Mouse (Mus musculus) heart, postnatal 0 days (tissue): Measurements from ENCODE around the gene Commd1. TPM values are rescaled to one million over a fixed set of nuclear protein-coding genes. Genes with fewer than 3 reads are reported as not detected.

Experiments
- ATAC-seq: fragments of 200-750 bp; cut with Nextera tagmentation; 2 replicates; pipeline ENCODE4 v1.8.0; 2017; ENCODE audit warnings: low read depth, moderate number of reproducible peaks, moderate library complexity; ENCODE audit not compliant: insufficient read depth
- DNase-seq: peaks from one replicate; pipeline ENCODE4 v3.0.0-alpha.2; 2016; ENCODE audit warnings: low spot score
- H3K27ac ChIP-seq: fragments of 300-500 bp; sonication (generic); 2 replicates; pipeline ENCODE4 v1.5.1; 2014; ENCODE audit warnings: low read depth, mild to moderate bottlenecking
- H3K27me3 ChIP-seq: fragments of 300-500 bp; sonication (generic); 2 replicates; pipeline ENCODE4 v1.6.1; 2014; ENCODE audit warnings: low read length, mixed read lengths; ENCODE audit not compliant: control insufficient read depth, insufficient read depth
- H3K36me3 ChIP-seq: fragments of 300-500 bp; sonication (generic); replicated peaks from 2 replicates; pipeline ENCODE4 v1.6.1; 2014; ENCODE audit warnings: low read length, mixed read lengths; ENCODE audit not compliant: control insufficient read depth, insufficient read depth
- H3K4me1 ChIP-seq: fragments of 300-500 bp; sonication (generic); 2 replicates; pipeline ENCODE4 v1.6.1; 2014; ENCODE audit warnings: antibody characterized with exemption; ENCODE audit not compliant: control insufficient read depth, insufficient read depth
- H3K4me2 ChIP-seq: fragments of 300-500 bp; sonication (generic); 2 replicates; pipeline ENCODE4 v1.6.1; 2014; ENCODE audit warnings: low read depth, mild to moderate bottlenecking, low read length, moderate library complexity
- H3K4me3 ChIP-seq: fragments of 300-500 bp; sonication (generic); 2 replicates; pipeline ENCODE4 v1.5.1; 2014; ENCODE audit warnings: low read depth, low read length
- H3K9ac ChIP-seq: fragments of 300-500 bp; sonication (generic); replicated peaks from 2 replicates; pipeline ENCODE4 v1.6.1; 2014; ENCODE audit warnings: low read depth, low read length, mixed read lengths
- H3K9me3 ChIP-seq: fragments of 300-500 bp; sonication (generic); replicated peaks from 2 replicates; pipeline ENCODE4 v1.6.1; 2016; ENCODE audit warnings: low read length; ENCODE audit not compliant: control insufficient read depth
- CTCF ChIP-seq: IDR thresholded peaks from 2 replicates; pipeline ENCODE4 v1.5.1; 2016; ENCODE audit warnings: antibody characterized with exemption, control low read depth, low read depth
- EP300 ChIP-seq: IDR thresholded peaks from 2 replicates; pipeline ENCODE4 v1.6.1; 2016; ENCODE audit warnings: antibody characterized with exemption, low read depth
- WGBS: fragments of 180-500 bp; shearing (Covaris S2); extraction: QIAGEN DNeasy Blood & Tissue Kit; methylation state at CpG from one replicate; pipeline ENCODE4 v1.1.7; 2014; 5-methylcytosine and 5-hydroxymethylcytosine counted together
- polyA plus RNA-seq: library from polyadenylated mRNA; unstranded; fragments of >200 nt; fragmentation: Nextera tagmentation; extraction: Ambion mirVana; gene quantifications from 2 replicates; pipeline ENCODE4 v1.2.1, GENCODE M21; 2015
- total RNA-seq: library from RNA; depleted of rRNA; stranded (reverse); fragments of >200 nt; gene quantifications from 2 replicates; pipeline ENCODE4 v1.2.3, GENCODE M21; 2014; ENCODE audit warnings: low replicate concordance

Gene Commd1
- total and polyA plus RNA-seq, 2 experiments from 2014 or later, result 43.5 to 376 TPM

GRCm38 (mm10) chr11:23013096-23013495, 30.9 kb upstream of the Commd1 start:
- 84% methylated on average over 1 of the region's 1 CpGs for WGBS
- H3K9ac ChIP-seq, result no peak overlapping the region
- H3K36me3 ChIP-seq, result no peaks in the 10 kb centered on the region
- no peaks in the 10 kb centered on the region for H3K9me3 ChIP-seq
- H3K4me2 ChIP-seq, result no peak overlapping the region
- H3K4me1 ChIP-seq, result no peaks in the 10 kb centered on the region
- TF ChIP-seq EP300 (no peak), CTCF (no peak)
- ATAC-seq (no peak), DNase-seq (no peak)
- no peaks in the 10 kb centered on the region for H3K27me3 ChIP-seq
- no peak overlapping the region for H3K27ac ChIP-seq
- no peak overlapping the region for H3K4me3 ChIP-seq

GRCm38 (mm10) chr11:23008824-23009200, 26.6 kb upstream of the Commd1 start:
- H3K9ac ChIP-seq, result peak overlapping the region; percentile 46
- DNase-seq, result no peak
- no peak overlapping the region for H3K27ac ChIP-seq
- TF ChIP-seq CTCF (no peak), EP300 (no peak)
- H3K36me3 ChIP-seq, result peaks cover 6% of the 10 kb centered on the region
- peak overlapping the region; percentile 57 for H3K4me3 ChIP-seq
- H3K4me2 ChIP-seq, result peak overlapping the region; percentile 81
- 0 out of 2 replicates have a peak, but pooled peaks cover 5% of the 10 kb centered on the region for H3K4me1 ChIP-seq
- no peaks in the 10 kb centered on the region for H3K27me3 ChIP-seq
- WGBS, result 29% methylated on average over 4 of the region's 4 CpGs
- ATAC-seq, result no peak
- H3K9me3 ChIP-seq, result no peaks in the 10 kb centered on the region

GRCm38 (mm10) chr11:23008181-23008823, 26.1 kb upstream of the Commd1 start:
- Histone ChIP-seq H3K36me3 (peaks cover 11% of the 10 kb centered on the region), H3K4me3 (peak overlapping the region; percentile 57), H3K4me1 (0 out of 2 replicates have a peak, but pooled peaks cover 5% of the 10 kb centered on the region), H3K9me3 (no peaks in the 10 kb centered on the region), H3K27ac (peak overlapping the region; percentile 78), H3K4me2 (peak overlapping the region; percentile 81), H3K9ac (peak overlapping the region; percentile 46), H3K27me3 (no peaks in the 10 kb centered on the region)
- under 1% methylated on average over 40 of the region's 40 CpGs for WGBS
- peak; percentile 27; the same call in 1 of the 2 replicates for TF ChIP-seq CTCF
- TF ChIP-seq EP300, result no peak
- ATAC-seq (peak; percentile 92), DNase-seq (peak; percentile 80)

GRCm38 (mm10) chr11:23007481-23008180, 25.4 kb upstream of the Commd1 start, which contains the start of gene Fam161a:
Gene Fam161a, plus strand, starts transcription at chr11:23007531.
- H3K4me1 ChIP-seq, result 0 out of 2 replicates have a peak, but pooled peaks cover 5% of the 10 kb centered on the region

GRCm38 (mm10) chr11:23007166-23007480, 24.9 kb upstream of the Commd1 start:
- ATAC-seq, result no peak
- peaks cover 22% of the 10 kb centered on the region for H3K36me3 ChIP-seq
- no peak for DNase-seq
- H3K4me3 ChIP-seq, result peak overlapping the region; percentile 57
- TF ChIP-seq EP300, result no peak
- 0 out of 2 replicates have a peak, but pooled peaks have one; percentile 4 for TF ChIP-seq CTCF
- peak overlapping the region; percentile 81 for H3K4me2 ChIP-seq
- no peaks in the 10 kb centered on the region for H3K9me3 ChIP-seq
- 3% methylated on average over 6 of the region's 6 CpGs for WGBS
- peak overlapping the region; percentile 42; the same call in 1 of the 2 replicates for H3K9ac ChIP-seq
- 0 out of 2 replicates have a peak, but pooled peaks cover 5% of the 10 kb centered on the region for H3K4me1 ChIP-seq
- H3K27me3 ChIP-seq, result no peaks in the 10 kb centered on the region
- 0 out of 2 replicates have a peak overlapping the region, but pooled peaks have one; percentile 20 for H3K27ac ChIP-seq

More at GRCm38 (mm10) chr11:23007481-23008180, 25.4 kb upstream of the Commd1 start, which contains the start of gene Fam161a:
- H3K9me3 ChIP-seq, result no peaks in the 10 kb centered on the region
- WGBS, result under 1% methylated on average over 22 of the region's 22 CpGs
- peak; percentile 96 for DNase-seq
- TF ChIP-seq EP300 (no peak), CTCF (no peak)
- H3K27me3 ChIP-seq, result no peaks in the 10 kb centered on the region
- ATAC-seq, result peak; percentile 96
- H3K4me3 ChIP-seq, result peak within 1 kb of the TSS; percentile 57
- peak within 1 kb of the TSS; percentile 46 for H3K9ac ChIP-seq
- H3K27ac ChIP-seq, result peak within 1 kb of the TSS; percentile 78
- peak within 1 kb of the TSS; percentile 81 for H3K4me2 ChIP-seq
- H3K36me3 ChIP-seq, result peaks cover 17% of the 10 kb centered on the region
